Mouse (Mus musculus) thymus, adult 18-20 months (tissue): ENCODE data around the gene Timm8a2.
"Not testable (repeated sequence)": the region's sequence is repeated elsewhere in the genome, so short reads cannot be mapped to it uniquely, and the experiment has no call there.

Experiments used
- DNase-seq, 2 experiments: peaks; one replicate each; pipeline ENCODE4 v3.0.0; 2022; ENCODE audit warnings: mixed read lengths in 2 of 2

Timm8a2 gene

GRCm38 (mm10) chr14:122062411-122063090 is 28.1 kb downstream of the Timm8a2 start:
- DNase-seq: no peak

GRCm38 (mm10) chr14:122063599-122063998 is 29.1 kb downstream of the Timm8a2 start:
- no peak for DNase-seq

GRCm38 (mm10) chr14:122064519-122064918 is 30.0 kb downstream of the Timm8a2 start:
- peak; percentile 58 to 78 for DNase-seq

- peak in 1 of 2 experiments; percentile 70 for DNase-seq
These were observed 31.8 kb downstream of the Timm8a2 start for GRCm38 (mm10) chr14:122066243-122066642.

- not testable (repeated sequence) for DNase-seq
These were observed 33.6 kb downstream of the Timm8a2 start for GRCm38 (mm10) chr14:122068036-122068435.

GRCm38 (mm10) chr14:122068801-122069695 is 34.6 kb downstream of the Timm8a2 start:
- no peak for DNase-seq

GRCm38 (mm10) chr14:122069948-122070347 is 35.5 kb downstream of the Timm8a2 start:
- no peak for DNase-seq

GRCm38 (mm10) chr14:122073422-122073821 is 38.9 kb downstream of the Timm8a2 start:
- peak in 1 of 2 experiments; percentile 38 for DNase-seq

- no peak for DNase-seq
These were observed 39.9 kb downstream of the Timm8a2 start for GRCm38 (mm10) chr14:122074360-122074759.

- DNase-seq: no peak
These were observed 41.2 kb downstream of the Timm8a2 start for GRCm38 (mm10) chr14:122075485-122076200.

GRCm38 (mm10) chr14:122077017-122077416 is 42.5 kb downstream of the Timm8a2 start:
- no peak for DNase-seq

GRCm38 (mm10) chr14:122079428-122079827 is 45.0 kb downstream of the Timm8a2 start:
- peak in 1 of 2 experiments; percentile 43 for DNase-seq

GRCm38 (mm10) chr14:122079921-122080320 is 45.4 kb downstream of the Timm8a2 start:
- DNase-seq: no peak

- no peak for DNase-seq
These were observed 46.8 kb downstream of the Timm8a2 start for GRCm38 (mm10) chr14:122081308-122081707.

- DNase-seq: no peak
These were observed 49.0 kb downstream of the Timm8a2 start for GRCm38 (mm10) chr14:122083499-122083898.

- no peak for DNase-seq
These were observed 53.5 kb downstream of the Timm8a2 start for GRCm38 (mm10) chr14:122087956-122088355.
